Mouse (Mus musculus): ENCODE measurements at regions not wholly inside any gene's neighbourhood (a gene's known extent, or its start where the extent isn't known, plus 50 kb on each side); places are given as distances from the start of the nearest gene placed in this dataset.

- Histone ChIP-seq H3K4me2 (no peak overlapping the region), H3K9me3 (no peaks in the 10 kb centered on the region), H3K4me1 (replicated peaks) (no peaks in the 10 kb centered on the region), H3K27ac (replicated peaks) (no peak overlapping the region), H3K9ac (no peak overlapping the region), H3K27me3 (no peaks in the 10 kb centered on the region), H3K36me3 (no peaks in the 10 kb centered on the region), H3K4me3 (no peak overlapping the region)
- WGBS = 70% methylated on average over 5 of the region's 5 CpGs
- no peak for ATAC-seq (ENCODE audit: low FRiP score, low read depth)
Measured at GRCm38 (mm10) chr1:71886233-71886632, 233.2 kb upstream of the Fn1 start.

- no peaks in the 10 kb centered on the region for H3K36me3 ChIP-seq
- WGBS = 85% methylated on average over 12 of the region's 12 CpGs
- H3K9me3 ChIP-seq = no peaks in the 10 kb centered on the region
- H3K9ac ChIP-seq = no peak overlapping the region
- no peaks in the 10 kb centered on the region for H3K4me1 ChIP-seq (replicated peaks)
- no peak overlapping the region for H3K4me2 ChIP-seq
- H3K27ac ChIP-seq (replicated peaks) = no peak overlapping the region
- no peak for ATAC-seq (ENCODE audit: low FRiP score, low read depth)
- H3K4me3 ChIP-seq = no peak overlapping the region
- H3K27me3 ChIP-seq = no peaks in the 10 kb centered on the region
Measured at GRCm38 (mm10) chr1:71881851-71882250, 228.9 kb upstream of the Fn1 start.

- H3K4me3 ChIP-seq = no peak overlapping the region
- H3K36me3 ChIP-seq = no peaks in the 10 kb centered on the region
- H3K9me3 ChIP-seq = no peaks in the 10 kb centered on the region
- no peaks in the 10 kb centered on the region for H3K27me3 ChIP-seq
- ATAC-seq (ENCODE audit: low FRiP score, low read depth) = no peak
- no peak overlapping the region for H3K9ac ChIP-seq
- H3K4me2 ChIP-seq = no peak overlapping the region
- H3K27ac ChIP-seq (replicated peaks) = no peak overlapping the region
- WGBS = 82% methylated on average over 4 of the region's 4 CpGs
- H3K4me1 ChIP-seq (replicated peaks) = no peaks in the 10 kb centered on the region
Measured at GRCm38 (mm10) chr1:71881191-71881590, 228.2 kb upstream of the Fn1 start.

- Histone ChIP-seq H3K9me3 (no peaks in the 10 kb centered on the region), H3K36me3 (no peaks in the 10 kb centered on the region), H3K27me3 (no peaks in the 10 kb centered on the region), H3K9ac (no peak overlapping the region), H3K4me3 (no peak overlapping the region), H3K4me2 (no peak overlapping the region), H3K27ac (replicated peaks) (no peak overlapping the region), H3K4me1 (replicated peaks) (no peaks in the 10 kb centered on the region)
- WGBS = 76% methylated on average over 6 of the region's 6 CpGs
- ATAC-seq (ENCODE audit: low FRiP score, low read depth) = no peak
Measured at GRCm38 (mm10) chr1:71880480-71880879, 227.5 kb upstream of the Fn1 start.

GRCm38 (mm10) chr1:71876712-71877401, 223.9 kb upstream of the Fn1 start:
- no peak overlapping the region for H3K4me2 ChIP-seq
- ATAC-seq (ENCODE audit: low FRiP score, low read depth) = no peak
- H3K4me3 ChIP-seq = no peak overlapping the region
- no peaks in the 10 kb centered on the region for H3K36me3 ChIP-seq
- no peaks in the 10 kb centered on the region for H3K27me3 ChIP-seq
- no peaks in the 10 kb centered on the region for H3K9me3 ChIP-seq
- no peak overlapping the region for H3K9ac ChIP-seq
- no peaks in the 10 kb centered on the region for H3K4me1 ChIP-seq (replicated peaks)
- H3K27ac ChIP-seq (replicated peaks) = no peak overlapping the region
- WGBS = 75% methylated on average over 9 of the region's 9 CpGs

- no peak overlapping the region for H3K27ac ChIP-seq (replicated peaks)
- H3K4me1 ChIP-seq (replicated peaks) = no peaks in the 10 kb centered on the region
- no peaks in the 10 kb centered on the region for H3K36me3 ChIP-seq
- ATAC-seq (ENCODE audit: low FRiP score, low read depth) = no peak
- H3K9me3 ChIP-seq = no peaks in the 10 kb centered on the region
- no peak overlapping the region for H3K4me2 ChIP-seq
- 87% methylated on average over 2 of the region's 2 CpGs for WGBS
- no peak overlapping the region for H3K4me3 ChIP-seq
- no peak overlapping the region for H3K9ac ChIP-seq
- no peaks in the 10 kb centered on the region for H3K27me3 ChIP-seq
Measured at GRCm38 (mm10) chr1:71874037-71874436, 221.0 kb upstream of the Fn1 start.

- Histone ChIP-seq H3K4me1 (replicated peaks) (no peaks in the 10 kb centered on the region), H3K36me3 (no peaks in the 10 kb centered on the region), H3K9ac (no peak overlapping the region), H3K4me2 (no peak overlapping the region), H3K27ac (replicated peaks) (no peak overlapping the region), H3K4me3 (no peak overlapping the region), H3K9me3 (no peaks in the 10 kb centered on the region), H3K27me3 (no peaks in the 10 kb centered on the region)
- no peak for ATAC-seq (ENCODE audit: low FRiP score, low read depth)
- 75% methylated on average over 4 of the region's 4 CpGs for WGBS
Measured at GRCm38 (mm10) chr1:71865670-71866069, 212.7 kb upstream of the Fn1 start.

- Histone ChIP-seq H3K9ac (no peak overlapping the region), H3K36me3 (no peaks in the 10 kb centered on the region), H3K9me3 (no peaks in the 10 kb centered on the region), H3K4me1 (replicated peaks) (no peaks in the 10 kb centered on the region), H3K27ac (replicated peaks) (no peak overlapping the region), H3K27me3 (no peaks in the 10 kb centered on the region), H3K4me3 (no peak overlapping the region), H3K4me2 (no peak overlapping the region)
- WGBS = 58% methylated on average over 9 of the region's 9 CpGs
- ATAC-seq (ENCODE audit: low FRiP score, low read depth) = no peak
Measured at GRCm38 (mm10) chr1:71864749-71865148, 211.7 kb upstream of the Fn1 start.

- Histone ChIP-seq H3K9me3 (no peaks in the 10 kb centered on the region), H3K4me2 (no peak overlapping the region), H3K27me3 (no peaks in the 10 kb centered on the region), H3K27ac (replicated peaks) (no peak overlapping the region), H3K36me3 (no peaks in the 10 kb centered on the region), H3K9ac (no peak overlapping the region), H3K4me3 (no peak overlapping the region), H3K4me1 (replicated peaks) (no peaks in the 10 kb centered on the region)
- ATAC-seq (ENCODE audit: low FRiP score, low read depth) = no peak
- 99% methylated on average over 2 of the region's 2 CpGs for WGBS
Measured at GRCm38 (mm10) chr1:71853212-71853611, 200.2 kb upstream of the Fn1 start.

- no peaks in the 10 kb centered on the region for H3K4me1 ChIP-seq (replicated peaks)
- 84% methylated on average over 8 of the region's 8 CpGs for WGBS
- H3K9me3 ChIP-seq = no peaks in the 10 kb centered on the region
- no peak overlapping the region for H3K4me2 ChIP-seq
- H3K9ac ChIP-seq = no peak overlapping the region
- ATAC-seq (ENCODE audit: low FRiP score, low read depth) = no peak
- no peak overlapping the region for H3K27ac ChIP-seq (replicated peaks)
- H3K36me3 ChIP-seq = no peaks in the 10 kb centered on the region
- H3K4me3 ChIP-seq = no peak overlapping the region
- H3K27me3 ChIP-seq = no peaks in the 10 kb centered on the region
Measured at GRCm38 (mm10) chr1:71851268-71851667, 198.3 kb upstream of the Fn1 start.

GRCm38 (mm10) chr1:71848656-71849055, 195.7 kb upstream of the Fn1 start:
- 95% methylated on average over 5 of the region's 5 CpGs for WGBS

GRCm38 (mm10) chr1:71844938-71845685, 192.1 kb upstream of the Fn1 start:
- Histone ChIP-seq H3K4me2 (no peak overlapping the region), H3K9me3 (no peaks in the 10 kb centered on the region), H3K9ac (no peak overlapping the region), H3K27me3 (no peaks in the 10 kb centered on the region), H3K4me3 (no peak overlapping the region), H3K27ac (replicated peaks) (no peak overlapping the region), H3K4me1 (replicated peaks) (no peaks in the 10 kb centered on the region), H3K36me3 (no peaks in the 10 kb centered on the region)
- ATAC-seq (ENCODE audit: low FRiP score, low read depth) = no peak
- WGBS = 79% methylated on average over 16 of the region's 16 CpGs

More at GRCm38 (mm10) chr1:71848656-71849055, 195.7 kb upstream of the Fn1 start:
- Histone ChIP-seq H3K27me3 (no peaks in the 10 kb centered on the region), H3K4me1 (replicated peaks) (no peaks in the 10 kb centered on the region), H3K9ac (no peak overlapping the region), H3K27ac (replicated peaks) (no peak overlapping the region), H3K4me2 (no peak overlapping the region), H3K36me3 (no peaks in the 10 kb centered on the region), H3K9me3 (no peaks in the 10 kb centered on the region), H3K4me3 (no peak overlapping the region)
- ATAC-seq (ENCODE audit: low FRiP score, low read depth) = no peak

Measured in hindbrain, embryonic 15.5 days (tissue).